Mouse (Mus musculus) hindlimb bud, embryonic 11.5 days (tissue): ENCODE data around the gene Bpifa2.
"Not testable (repeated sequence)": the region's sequence is repeated elsewhere in the genome, so short reads cannot be mapped to it uniquely, and the experiment has no call there.

Experiments
- DNase-seq: peaks from one replicate; pipeline ENCODE4 v3.0.0-alpha.2; 2012; ENCODE audit warnings: low read depth, low spot score; ENCODE audit errors: extremely low spot score

Gene Bpifa2

DNA sequence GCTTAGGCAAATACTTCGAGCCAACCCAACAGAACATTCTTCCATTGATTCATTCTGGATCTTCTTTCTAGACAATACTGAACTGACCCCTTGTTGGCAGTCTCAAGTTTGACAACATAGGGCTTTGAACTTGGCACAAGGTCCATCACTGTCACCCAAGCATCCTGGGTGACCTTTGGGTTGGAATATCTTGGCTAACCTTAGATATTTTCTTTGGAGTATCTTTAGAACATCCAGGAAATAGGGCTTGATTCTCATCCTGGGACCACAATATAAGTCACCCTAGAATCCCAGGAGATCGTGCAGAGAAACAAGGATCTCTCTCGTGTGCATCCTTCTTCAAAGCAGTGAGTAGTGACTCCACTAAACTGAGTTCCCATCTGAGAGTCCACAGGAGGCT is at the start of gene Bpifa2:
Gene Bpifa2 (plus strand): TSS at position 301 of the 400 bp plus-strand sequence.
- DNase-seq, result no peak

DNA sequence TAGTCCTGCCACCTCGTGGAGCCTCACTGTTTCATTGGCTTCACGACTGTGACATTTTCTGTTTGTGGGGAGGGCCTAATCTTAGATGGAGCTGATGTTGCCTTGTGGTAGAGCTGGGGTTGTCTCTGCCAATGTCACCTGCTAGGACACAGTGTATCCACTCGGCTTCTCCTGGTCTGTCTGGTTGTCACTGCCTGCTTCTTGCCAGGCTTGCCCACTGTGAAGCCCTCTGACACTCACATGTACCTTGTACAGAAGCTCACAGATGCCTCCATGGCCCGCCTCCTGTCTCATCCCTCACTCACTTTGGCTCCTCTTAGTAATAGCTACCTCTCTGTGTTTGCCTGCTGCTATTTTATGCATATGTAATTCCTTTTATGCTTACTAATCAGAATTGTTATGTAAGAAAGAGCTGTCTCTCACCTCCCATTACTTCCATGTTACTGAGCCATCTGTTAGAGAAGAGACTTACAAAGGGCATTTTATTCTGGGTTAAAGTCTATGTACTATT is 45.2 kb upstream of the Bpifa2 start:
- no peak for DNase-seq

DNA sequence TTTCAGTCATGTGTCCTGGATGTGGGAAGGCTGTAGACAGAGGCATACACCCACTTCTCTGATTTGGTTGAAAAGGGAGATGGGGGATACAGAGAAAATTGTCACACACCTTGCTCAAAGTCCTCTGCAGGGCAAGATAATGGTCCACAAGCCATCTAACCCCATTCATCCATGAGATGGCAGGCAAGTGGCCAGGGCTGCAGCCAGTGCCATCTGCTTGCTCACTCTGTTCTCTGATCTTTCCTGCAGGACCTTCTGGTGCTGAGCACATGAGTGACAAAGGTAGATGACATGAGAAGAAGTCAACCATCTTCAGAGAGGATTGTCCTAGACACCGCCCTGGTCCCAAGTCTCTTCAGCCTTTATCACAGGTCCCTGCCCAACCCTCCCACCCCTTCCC is 44.7 kb upstream of the Bpifa2 start:
- DNase-seq, result no peak

DNA sequence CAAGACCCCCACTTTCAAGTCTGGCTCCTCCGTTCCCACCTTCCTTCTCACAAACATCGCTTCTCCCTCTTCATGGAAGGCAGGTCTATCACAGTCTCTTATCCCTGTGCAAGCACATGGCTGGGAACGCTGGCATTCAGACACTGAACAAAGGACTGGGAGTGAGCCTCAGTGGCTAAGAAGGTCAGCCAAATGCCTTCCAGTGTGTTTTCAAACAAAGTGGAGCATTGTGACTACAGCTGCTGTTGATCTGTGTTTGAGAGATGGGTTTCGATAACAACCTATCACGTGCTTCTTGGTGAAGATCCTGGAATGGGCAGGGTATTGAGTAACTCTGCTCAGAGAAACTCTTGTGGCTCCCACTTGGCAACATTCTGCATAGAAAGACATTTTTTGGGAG is 37.8 kb upstream of the Bpifa2 start:
- no peak for DNase-seq

DNA sequence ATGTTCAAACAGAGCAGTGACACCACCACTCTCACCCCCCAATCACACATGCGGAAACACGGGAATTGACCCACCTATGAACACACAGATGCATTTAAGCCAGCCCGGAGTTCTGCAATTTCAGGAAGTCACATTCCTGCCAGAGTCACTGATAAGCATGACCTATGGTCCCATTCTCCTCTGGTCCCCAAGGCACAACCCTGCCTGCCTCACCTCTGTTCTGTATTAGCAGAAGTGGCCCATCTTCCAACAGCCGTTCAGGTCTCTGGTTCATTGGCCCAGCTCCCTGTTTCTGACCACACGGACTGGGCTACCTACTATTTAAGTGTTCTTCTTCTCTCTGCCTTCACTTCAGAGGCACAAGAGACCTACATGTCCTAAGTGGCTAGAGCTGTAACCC is 33.5 kb upstream of the Bpifa2 start, which contains the start of gene Bpifa6:
Gene Bpifa6 (plus strand): TSS at position 364 of the 400 bp plus-strand sequence.
- no peak for DNase-seq

DNA sequence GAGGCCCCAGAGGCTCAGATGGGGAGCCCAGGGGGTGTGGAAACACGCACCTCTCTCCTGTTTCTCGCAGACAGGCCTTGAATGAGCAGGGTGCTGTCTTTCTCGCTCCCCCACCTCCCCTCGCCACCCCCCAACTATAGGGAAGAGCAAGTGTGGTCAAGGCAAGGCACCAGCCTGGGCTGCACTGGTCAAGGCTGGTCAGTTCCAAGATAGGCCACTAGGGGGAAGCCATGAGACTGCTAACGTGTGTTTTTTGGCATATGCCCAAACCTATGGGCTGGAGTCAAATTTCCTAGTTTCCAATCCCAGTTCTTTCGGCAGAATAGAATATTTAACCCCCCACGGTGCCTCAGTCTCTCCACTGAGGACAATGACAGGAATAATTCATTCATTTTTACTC is 12.3 kb upstream of the Bpifa2 start:
- DNase-seq, result peak; percentile 39

DNA sequence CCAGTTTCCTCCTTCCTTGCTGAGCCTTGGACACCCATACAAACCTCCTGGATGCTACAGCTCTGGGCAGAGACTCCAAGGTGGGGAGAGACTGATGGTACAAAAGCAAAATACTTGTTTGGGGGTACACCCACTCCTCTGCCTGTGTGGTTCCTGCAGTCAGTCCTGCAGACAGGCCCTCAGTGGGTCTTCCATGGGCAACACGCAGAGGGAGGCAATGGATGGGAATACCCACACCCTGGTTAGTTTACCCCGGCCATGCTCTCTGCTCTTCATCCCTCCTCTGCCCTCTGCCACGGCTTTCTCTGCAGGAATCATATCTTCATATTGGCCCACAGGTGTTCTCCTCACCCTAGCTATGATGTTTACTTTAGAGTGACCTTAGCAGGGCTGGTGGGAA is 7.6 kb upstream of the Bpifa2 start:
- DNase-seq, result no peak

DNA sequence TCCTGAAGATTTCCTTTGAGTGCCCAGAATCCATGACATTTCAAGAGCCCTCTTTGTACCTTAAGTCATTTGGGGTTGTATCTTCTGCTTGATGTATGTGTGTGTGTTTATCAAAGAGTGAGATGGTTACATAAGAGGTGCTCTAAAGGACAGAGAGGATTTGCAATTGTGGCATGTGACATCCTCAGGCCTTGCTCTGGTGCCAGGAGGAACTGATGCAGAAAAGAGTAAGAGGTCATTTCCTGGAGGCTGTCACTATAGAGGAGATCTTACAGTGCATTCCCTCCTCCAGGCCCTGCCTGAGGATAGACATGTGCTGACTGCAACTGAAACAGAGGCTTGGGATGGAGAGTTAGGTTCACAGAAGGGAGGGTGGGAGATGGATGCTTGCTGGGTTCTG is 7.0 kb upstream of the Bpifa2 start:
- no peak for DNase-seq

DNA sequence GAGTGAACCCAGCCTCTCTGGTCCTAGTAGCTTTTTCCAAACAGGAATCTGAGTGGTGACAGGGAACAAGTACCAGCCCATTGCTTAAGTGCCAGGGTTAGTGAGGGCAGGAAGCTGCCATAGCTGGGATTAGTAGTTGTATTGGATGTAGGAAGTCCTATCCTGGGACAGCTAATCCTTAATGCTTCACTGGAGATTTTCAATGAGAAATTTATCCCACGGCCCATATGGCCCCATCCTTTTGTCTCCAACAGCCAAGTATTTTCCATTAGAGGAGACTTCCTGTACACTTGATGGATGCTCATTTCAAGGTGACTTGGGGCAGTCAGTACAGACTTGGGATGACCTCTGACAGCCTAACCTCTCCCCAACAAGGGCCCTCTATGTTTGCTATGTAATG is 3.6 kb upstream of the Bpifa2 start:
- DNase-seq, result no peak

DNA sequence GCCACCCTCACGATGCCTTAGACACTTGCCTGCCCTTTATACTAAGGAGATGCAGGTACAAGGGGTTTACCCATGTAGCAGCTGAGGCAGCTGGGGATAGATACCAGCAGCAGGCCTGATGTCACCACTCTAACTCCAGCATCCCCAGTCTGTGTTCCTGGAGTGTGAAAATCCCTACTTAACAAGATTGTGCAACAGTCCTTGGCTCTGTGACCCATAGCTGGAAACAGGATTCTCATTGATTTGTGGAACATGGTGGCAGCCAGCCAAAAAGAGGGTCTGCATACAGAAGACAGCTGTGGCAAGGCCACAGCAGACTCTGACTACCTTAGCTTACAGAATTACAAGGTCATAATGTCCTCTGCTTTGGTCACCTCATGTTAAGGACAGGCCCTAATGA is 3.0 kb upstream of the Bpifa2 start:
- DNase-seq, result no peak

DNA sequence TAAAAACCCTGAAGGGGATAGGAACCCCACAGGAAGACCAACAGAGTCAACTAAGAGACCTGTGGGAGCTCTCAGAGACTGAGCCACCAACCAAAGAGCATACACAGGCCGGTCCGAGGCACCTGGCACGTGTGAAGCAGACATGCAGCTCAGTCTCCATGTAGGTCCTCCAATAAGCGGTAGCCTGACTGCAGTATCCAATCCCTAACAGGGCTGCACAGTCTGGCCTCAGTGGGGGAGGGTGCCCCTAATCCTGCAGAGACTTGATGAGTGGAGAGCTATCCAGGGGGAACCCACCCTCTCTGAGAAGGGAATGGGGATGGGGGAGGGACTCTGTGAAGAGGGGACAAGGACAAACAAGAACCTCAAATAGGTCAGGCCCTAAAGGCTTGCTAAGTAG is 2.3 kb upstream of the Bpifa2 start:
- DNase-seq, result no peak

DNA sequence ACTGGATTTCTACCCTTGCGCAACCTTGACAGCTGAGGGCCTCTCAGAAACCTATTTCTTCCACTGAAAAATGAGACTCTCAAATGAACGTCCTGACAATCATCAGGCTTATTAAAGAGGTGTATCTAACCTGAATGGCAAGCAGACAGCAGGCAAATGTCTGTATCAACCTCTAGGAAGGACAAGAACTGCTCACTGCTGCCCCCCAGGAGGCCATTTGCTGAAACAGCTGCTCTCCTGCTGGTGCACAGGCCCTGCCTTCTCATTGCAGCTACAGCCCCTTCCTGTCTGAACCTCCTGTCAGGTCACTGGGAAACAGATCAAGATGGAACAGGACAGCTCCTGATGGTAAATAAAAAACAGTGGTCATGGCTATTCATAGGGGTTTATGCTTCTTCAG is 1.7 kb upstream of the Bpifa2 start:
- no peak for DNase-seq

DNA sequence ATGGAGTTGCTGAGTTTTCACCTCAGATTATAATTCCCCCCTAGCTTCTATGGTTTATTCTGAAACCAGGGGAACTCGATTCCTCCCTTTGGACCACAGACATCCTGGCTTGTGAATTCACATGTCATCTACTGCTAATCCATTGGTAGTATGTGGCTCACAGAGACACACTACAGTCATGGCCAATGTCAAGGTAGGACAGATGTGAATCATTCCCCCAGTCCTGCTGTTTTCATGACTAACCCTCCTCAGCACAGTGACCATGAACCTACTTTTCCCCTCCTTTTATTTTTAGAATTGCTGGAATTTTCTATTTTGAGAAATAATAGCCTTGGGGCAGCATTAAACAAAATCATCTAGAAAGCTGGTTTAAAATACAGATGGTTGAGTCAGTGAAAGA is 684 bp upstream of the Bpifa2 start:
- DNase-seq, result no peak

DNA sequence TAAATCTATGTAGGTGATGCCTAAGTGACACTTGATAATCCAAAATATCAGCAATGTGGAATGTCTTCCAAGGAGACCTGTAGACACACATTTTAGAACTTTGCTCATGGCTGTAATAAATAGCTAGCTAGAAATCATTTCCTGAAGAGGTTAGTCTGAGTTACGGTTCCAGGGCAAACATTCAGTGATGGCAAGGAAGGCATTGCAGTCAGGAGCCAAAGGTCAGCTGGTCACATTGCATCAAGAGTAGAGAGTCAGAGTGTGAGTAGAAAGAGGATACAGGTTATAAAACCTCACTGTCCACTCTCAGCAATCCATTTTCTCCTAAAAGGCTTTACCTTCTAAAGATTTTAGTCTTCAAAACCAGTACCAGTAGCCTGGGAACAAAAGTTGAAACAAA is 9.9 kb downstream of the Bpifa2 start:
- no peak for DNase-seq

DNA sequence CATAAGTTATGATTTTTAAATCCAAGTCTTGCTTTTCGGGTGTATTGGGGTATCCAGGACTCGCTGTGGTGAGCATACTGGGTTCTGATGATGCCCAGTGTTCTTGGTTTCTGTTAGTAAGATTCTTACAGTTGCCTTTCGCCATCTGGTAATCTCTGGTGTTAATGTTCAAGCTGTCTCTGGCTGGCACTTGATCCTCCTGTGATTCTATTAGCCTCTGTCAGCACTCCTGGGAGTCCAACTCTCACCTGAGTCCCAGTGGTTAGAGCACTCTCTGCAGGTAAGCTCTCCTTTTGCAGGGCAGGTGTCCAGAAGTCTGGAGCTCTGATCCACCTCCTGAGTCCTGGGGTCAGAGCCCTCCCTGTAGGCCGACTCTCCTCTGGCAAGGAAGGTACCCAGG is 16.6 kb downstream of the Bpifa2 start:
- DNase-seq, result not testable (repeated sequence)

DNA sequence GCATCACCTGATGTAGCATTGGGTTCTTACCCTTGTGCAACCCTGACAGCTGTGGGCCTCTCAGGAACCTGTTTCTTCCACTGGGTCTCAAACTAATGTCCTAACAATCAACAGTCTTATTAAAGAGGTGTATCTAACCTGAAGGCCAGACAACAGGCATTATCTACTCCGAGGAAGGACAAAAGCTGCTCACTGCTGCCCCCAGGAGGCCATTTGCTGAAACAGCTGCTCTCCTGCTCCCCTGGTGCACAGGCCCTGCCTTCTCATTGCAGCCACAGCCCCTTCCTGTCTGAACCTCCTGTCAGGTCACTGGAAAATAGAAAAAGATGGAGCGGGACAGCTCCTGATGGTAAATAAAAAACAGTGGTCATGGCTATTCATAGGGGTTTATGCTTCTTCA is 30.9 kb downstream of the Bpifa2 start:
- no peak for DNase-seq

DNA sequence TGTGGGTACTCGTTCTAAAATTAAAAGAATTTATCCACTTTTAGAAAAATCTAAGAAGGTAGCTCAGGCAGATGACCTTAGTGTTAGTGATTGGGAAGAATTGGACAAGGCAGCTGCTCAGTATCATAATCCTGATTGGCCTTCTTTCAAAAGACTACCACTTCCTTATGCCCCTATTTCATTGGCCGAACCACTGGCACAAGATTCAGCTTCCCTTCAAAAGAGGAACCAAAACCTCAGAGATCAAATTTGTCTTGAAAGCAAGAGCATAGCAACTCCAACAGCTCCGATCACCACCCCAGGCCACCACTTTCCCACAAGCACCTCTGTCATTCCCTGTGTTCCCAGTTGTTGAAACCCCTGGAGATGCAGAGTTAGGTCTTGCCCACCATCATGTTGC is 36.7 kb downstream of the Bpifa2 start:
- DNase-seq, result no peak

DNA sequence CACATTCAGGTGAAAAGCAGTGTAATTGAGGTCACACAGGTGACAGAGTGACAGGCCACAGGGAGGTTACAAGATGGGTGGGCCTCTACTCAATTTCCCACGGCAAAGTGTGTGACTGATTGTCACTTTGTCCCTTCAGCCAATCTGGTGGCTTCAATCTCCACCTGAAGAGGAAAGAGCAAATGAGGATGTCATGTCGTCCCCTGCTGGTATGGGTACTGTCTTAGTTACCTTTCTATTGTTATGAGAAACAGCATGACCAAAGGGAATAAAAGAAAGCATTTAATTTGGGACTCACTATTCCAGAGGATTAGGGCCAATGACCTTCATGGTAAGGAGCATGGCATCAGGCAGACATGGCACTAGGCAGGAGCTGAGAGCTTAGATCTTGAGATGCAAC is 50.6 kb downstream of the Bpifa2 start:
- DNase-seq, result no peak
